Comparison of ENCODE assay signal across 8 mouse cellular contexts in the genomic region with DNA sequence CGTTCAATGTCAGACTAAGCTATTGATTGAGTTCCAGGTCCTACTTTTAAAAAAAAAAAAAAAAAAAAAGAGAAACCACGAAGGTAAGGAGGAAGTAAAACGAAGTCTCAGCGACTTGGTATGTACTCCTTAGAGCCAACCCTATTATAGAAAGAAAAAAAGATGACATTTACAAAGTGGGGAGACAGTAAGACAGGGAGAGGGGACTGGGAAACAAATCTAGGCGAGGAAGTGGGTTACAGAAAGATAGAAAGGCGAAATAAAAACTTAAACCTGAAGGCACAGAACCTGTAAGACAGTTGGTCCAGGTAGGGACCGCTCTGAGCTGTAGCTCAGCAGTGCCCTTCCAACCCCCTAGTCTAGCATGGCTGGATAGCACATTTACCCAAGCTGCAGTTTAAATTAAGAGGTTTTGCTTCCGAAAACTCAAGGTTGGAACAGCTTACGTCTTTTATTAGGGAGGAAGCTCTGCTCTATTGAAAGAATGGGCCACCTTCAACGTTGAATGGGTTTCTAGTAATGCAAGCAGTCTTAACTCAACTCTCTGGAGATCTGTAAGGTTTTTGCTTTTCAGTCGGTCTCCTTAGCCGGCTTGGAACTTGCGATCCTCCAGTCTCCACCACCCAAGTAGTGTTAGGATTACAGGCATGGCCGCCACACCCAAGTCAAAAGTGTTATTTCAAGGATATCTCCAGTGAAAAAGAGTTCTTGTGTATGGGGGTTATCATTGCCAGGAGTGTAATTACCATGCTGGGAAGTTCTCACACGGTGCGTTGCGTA. TPM values are rescaled to one million over a fixed set of nuclear protein-coding genes. Genes with fewer than 3 reads are reported as not detected.
DNase-seq lines count a peak whose midpoint lies in the region; ATAC-seq and TF ChIP-seq lines count a peak whose summit lies in the region.

Gene Zfp36 (minus strand): TSS at position 17 of the 780 bp plus-strand sequence.

- no peak for TF ChIP-seq CTCF in cortical plate, adult 2 months (IDR thresholded peaks at IDR 0.05; ENCODE audit: extremely low read depth, insufficient read depth, low read length)
- TF ChIP-seq CTCF in liver, postnatal 0 days (IDR thresholded peaks at IDR 0.05; ENCODE audit: low read depth): no peak

- no peaks in the 10 kb centered on the region for H3K27me3 ChIP-seq in neural tube, embryonic 11.5 days (ENCODE audit: control insufficient read depth, insufficient read depth, low read length)
- no peaks in the 10 kb centered on the region for H3K27me3 ChIP-seq in liver, postnatal 0 days (ENCODE audit: insufficient read depth, low read length)

- peaks cover 42% of the 10 kb centered on the region for H3K4me1 ChIP-seq in neural tube, embryonic 11.5 days (ENCODE audit: control insufficient read depth, insufficient read depth, low read length)
- H3K4me1 ChIP-seq in cortical plate, adult 2 months (ENCODE audit: control insufficient read depth, insufficient read depth, low read length): peaks cover 5% of the 10 kb centered on the region
- H3K4me1 ChIP-seq in liver, postnatal 0 days (ENCODE audit: insufficient read depth): peaks cover 70% of the 10 kb centered on the region

- no peak for DNase-seq in neural tube, embryonic 11.5 days (ENCODE audit: low spot score)
- DNase-seq in neural tube, embryonic 10.5 days (ENCODE audit: extremely low spot score, low spot score): no peak
- no peak for DNase-seq in heart, postnatal 25 days (ENCODE audit: low spot score)
- no peak for DNase-seq in liver, postnatal 0 days
- no peak for DNase-seq in left cerebral cortex, adult 8-10 months (ENCODE audit: low spot score in 2 of 2)
- no peak for DNase-seq in right cerebral cortex, adult 2 months (ENCODE audit: low spot score in 2 of 2)
- DNase-seq in embryo, embryonic 11 days: no peak

- H3K9me3 ChIP-seq in neural tube, embryonic 11.5 days (ENCODE audit: control insufficient read depth, low read length): no peaks in the 10 kb centered on the region
- no peaks in the 10 kb centered on the region for H3K9me3 ChIP-seq in liver, postnatal 0 days (ENCODE audit: low read length)

- H3K4me3 ChIP-seq in neural tube, embryonic 11.5 days (ENCODE audit: low read depth, low read length): peak within 1 kb of the TSS; percentile 56
- peak within 1 kb of the TSS; percentile 65 for H3K4me3 ChIP-seq in cortical plate, adult 2 months (ENCODE audit: insufficient read depth, low read length)
- H3K4me3 ChIP-seq in liver, postnatal 0 days (ENCODE audit: low read depth, low read length): peak within 1 kb of the TSS; percentile 69

- H3K9ac ChIP-seq in neural tube, embryonic 11.5 days (ENCODE audit: low read length): peak within 1 kb of the TSS; percentile 68
- H3K9ac ChIP-seq in liver, postnatal 0 days (replicated peaks): peak within 1 kb of the TSS; percentile 90

- H3K36me3 ChIP-seq in neural tube, embryonic 11.5 days (ENCODE audit: control insufficient read depth, insufficient read depth, low read length): peaks cover 3% of the 10 kb centered on the region
- peaks cover 14% of the 10 kb centered on the region for H3K36me3 ChIP-seq in liver, postnatal 0 days (replicated peaks; ENCODE audit: insufficient read depth, low read length)

- peak within 1 kb of the TSS; percentile 75 for H3K27ac ChIP-seq in neural tube, embryonic 11.5 days (ENCODE audit: low read depth, low read length)
- H3K27ac ChIP-seq in cortical plate, adult 2 months (ENCODE audit: insufficient read depth, low read length): peak within 1 kb of the TSS; percentile 93
- H3K27ac ChIP-seq in liver, postnatal 0 days (ENCODE audit: low read depth): peak within 1 kb of the TSS; percentile 100

- 58% methylated on average over 17 of the region's 17 CpGs for WGBS in neural tube, embryonic 11.5 days
- WGBS in liver, postnatal 0 days (ENCODE audit: insufficient replicate concordance): 30% methylated on average over 17 of the region's 17 CpGs

- ATAC-seq in neural tube, embryonic 11.5 days (ENCODE audit: insufficient read depth, low FRiP score, low TSS enrichment): no peak
- ATAC-seq in liver, postnatal 0 days: no peak

- intact Hi-C loops in heart, postnatal 25 days (cut with DNase I): no loop called here

- TF ChIP-seq POLR2A in cortical plate, adult 2 months (IDR thresholded peaks at IDR 0.05; ENCODE audit: extremely low read depth, insufficient read depth, low read length): no peak

- no peak for TF ChIP-seq EP300 in liver, postnatal 0 days (IDR thresholded peaks at IDR 0.05; ENCODE audit: low read depth)

- peak within 1 kb of the TSS; percentile 79 for H3K4me2 ChIP-seq in neural tube, embryonic 11.5 days (ENCODE audit: low read depth)
- peak within 1 kb of the TSS; percentile 80 for H3K4me2 ChIP-seq in liver, postnatal 0 days (ENCODE audit: low read depth, low read length)

RNA-seq across cellular contexts. Expression of gene Zfp36, which starts in this region (rescaled TPM):
- 4.3 and 5.1 TPM in 2 replicates for polyA plus RNA-seq in neural tube, embryonic 11.5 days (2014; fragmentation: Nextera tagmentation; extraction: Ambion mirVana)
- 3.6 and 3.8 TPM in 2 replicates for polyA plus RNA-seq in cortical plate, adult 2 months (2012; rRNA removed)
- total RNA-seq in heart, postnatal 25 days (2021): 10 to 100 TPM; 14.1 to 18.0 TPM
- 13.5 and 21.1 TPM in 2 replicates for polyA plus RNA-seq in liver, postnatal 0 days (2015; fragmentation: Nextera tagmentation; extraction: Ambion mirVana)
- total RNA-seq in left cerebral cortex, adult 8-10 months (2022): 1 to 10 TPM; 2.1 to 6.1 (median 3.6) TPM
